Mouse (Mus musculus) spleen, postnatal 36 days (tissue): ENCODE results near the gene Egfl7.

Experiments used
- DNase-seq, 2 experiments: peaks; one replicate each; pipeline ENCODE4 v3.0.0; 2022; ENCODE audit warnings: low spot score in 2 of 2, mixed read lengths in 1 of 2

Gene Egfl7

GRCm38 (mm10) chr2:26594461-26594933 is 14.7 kb downstream of the Egfl7 start:
- DNase-seq = no peak

DNA sequence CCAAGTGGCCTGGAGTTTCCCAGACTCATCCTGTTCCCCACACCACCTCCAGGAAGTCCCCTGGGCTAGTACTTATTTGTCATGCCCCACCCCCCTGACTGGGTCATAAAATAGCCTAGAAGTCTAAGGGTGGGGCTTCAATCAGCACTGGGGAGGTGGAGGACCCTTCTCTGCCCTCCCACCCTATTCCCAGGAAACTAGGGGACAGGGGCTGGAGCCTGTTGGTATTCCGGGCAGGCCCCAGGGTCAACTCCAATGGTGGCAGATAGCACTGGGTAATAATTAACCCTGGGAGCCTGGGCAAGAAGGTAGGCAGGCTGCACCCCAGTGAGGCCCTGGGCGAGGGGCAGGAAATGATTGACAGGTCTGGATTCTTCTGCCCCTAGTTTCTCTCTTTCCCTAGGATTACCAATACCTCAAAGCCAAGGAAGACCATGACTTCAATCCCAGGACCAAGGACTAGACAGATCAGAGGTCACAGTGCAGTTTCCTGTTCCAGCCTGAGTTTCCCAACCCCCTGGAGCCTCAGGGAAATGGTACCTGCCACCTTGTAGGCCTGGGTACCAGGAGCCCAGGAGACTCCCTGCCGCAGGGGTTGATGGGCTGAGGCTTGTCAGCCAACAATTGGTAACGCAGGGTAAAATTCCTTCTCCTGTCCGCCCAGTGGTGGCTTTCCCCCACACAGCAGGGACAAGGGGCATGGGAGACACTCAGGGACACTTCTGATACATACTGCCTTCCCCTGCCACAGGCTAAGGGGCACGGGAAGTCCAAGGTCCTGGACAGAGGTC is 15.3 kb downstream of the Egfl7 start:
- DNase-seq = no peak

DNA sequence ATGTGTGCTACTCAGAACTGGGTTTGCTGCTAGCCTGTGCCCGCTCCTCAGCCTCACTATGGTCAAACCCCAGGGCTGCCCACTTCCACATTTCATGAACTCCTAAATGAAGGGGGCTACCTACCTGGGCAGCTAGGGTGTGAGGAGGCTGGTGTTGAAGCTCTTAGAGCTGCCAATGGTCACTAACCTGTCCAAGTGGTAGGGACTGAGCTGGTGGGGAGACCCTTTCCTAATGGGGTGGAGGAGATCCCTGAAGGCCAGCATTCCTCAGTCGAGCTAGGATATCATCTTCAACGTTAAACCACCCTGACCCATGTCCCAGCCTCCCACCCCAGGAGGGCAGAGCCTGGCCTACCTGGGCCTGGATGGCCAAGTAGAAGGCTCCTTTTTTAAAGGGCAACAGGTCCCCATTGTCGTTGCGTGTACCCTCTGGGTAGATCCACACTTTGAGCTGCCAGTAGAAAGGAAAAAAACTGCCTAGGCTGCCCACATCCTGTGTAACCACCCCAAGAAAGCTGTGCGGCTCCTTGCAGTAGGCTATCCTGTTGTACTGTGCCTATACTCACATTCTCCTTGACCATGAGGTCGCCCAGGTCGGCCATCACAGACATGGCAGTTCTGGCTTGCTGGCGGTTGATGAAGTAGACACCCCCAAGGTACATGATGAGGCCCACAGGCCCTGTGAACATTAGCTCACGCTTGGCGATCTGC is 16.1 kb downstream of the Egfl7 start:
- no peak for DNase-seq

GRCm38 (mm10) chr2:26596898-26597297 is 17.1 kb downstream of the Egfl7 start:
- DNase-seq = no peak

DNA sequence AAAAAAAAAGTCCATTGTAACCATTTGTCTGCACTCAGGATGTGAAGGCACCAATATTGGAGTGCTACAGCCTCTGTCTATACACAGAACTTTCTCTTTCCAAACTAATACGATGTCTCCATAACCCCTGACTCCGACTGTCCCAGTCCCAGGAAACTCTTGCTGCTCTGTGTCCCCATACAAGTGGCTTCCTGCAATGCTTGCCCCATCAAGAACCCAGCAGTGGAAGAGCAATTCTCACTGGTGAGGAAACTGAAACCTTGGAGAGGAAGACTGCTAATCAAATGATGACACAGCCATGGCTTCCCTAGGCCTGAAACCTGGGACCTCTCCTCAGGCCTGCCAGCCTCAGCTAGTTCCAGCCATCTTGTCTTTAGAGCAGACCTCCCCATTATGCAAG is 18.0 kb downstream of the Egfl7 start:
- no peak for DNase-seq

DNA sequence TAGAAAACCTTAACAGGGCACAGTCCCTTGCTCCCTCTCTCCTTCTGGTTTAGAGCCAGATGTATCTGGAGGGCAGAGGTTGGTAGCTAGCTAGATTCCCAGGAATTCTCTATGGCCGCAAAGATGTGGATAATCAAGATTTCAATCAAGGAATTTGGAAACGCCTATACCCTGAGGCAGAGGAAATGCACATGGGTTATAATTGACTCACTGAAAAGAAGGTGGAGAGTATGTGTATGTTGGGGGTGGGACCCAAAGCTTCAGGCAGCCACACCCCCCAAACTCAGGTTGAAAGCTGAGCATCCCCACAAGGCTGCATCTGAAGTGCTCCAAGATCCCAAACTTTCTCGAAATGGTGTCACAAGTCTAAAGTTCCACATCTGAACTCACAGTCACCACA is 18.6 kb downstream of the Egfl7 start:
- DNase-seq = no peak

DNA sequence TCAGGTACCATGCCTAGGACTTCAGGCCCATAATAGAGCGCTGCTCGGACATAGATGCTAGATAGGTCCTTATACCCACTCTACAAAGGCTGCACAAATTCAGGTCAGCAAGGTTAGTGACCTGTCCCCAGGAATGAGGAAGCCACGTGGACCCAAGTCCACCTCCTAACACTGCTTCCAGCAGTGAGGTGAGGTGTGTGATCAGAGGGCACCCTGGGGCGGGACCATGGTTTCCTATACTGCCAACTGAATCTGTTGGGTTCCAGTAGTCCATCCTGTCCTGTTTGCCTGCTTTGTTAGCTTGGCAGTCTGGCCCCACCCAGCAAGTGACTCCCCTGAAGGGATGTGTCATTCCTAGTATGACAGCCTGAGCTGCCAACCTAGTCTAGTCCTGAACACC is 20.2 kb downstream of the Egfl7 start:
- no peak for DNase-seq

DNA sequence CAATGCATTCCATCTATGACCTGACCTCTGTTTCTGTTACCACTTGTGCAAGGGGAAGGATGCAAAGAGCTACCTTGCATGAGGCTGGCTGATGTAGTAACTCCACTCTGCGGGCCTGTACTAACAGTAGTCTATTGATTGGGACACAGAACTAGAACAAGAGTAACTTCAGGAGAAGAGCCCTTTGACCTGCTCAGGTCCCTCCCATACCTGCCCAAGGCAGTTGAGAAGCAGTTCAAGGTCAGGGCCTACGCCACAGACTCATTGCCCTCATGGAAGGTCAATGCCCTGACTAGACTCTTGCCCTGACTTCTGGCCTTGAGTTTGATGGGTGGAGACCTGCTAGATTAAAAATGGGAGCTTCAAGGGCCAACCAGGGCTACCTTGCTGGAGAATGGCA is 20.9 kb downstream of the Egfl7 start:
- no peak for DNase-seq

- DNase-seq = no peak
Observed at GRCm38 (mm10) chr2:26601595-26601994, 21.8 kb downstream of the Egfl7 start.

GRCm38 (mm10) chr2:26602631-26603030 is 22.8 kb downstream of the Egfl7 start:
- no peak for DNase-seq

- DNase-seq = no peak
Observed at GRCm38 (mm10) chr2:26603159-26603558, 23.3 kb downstream of the Egfl7 start.

DNA sequence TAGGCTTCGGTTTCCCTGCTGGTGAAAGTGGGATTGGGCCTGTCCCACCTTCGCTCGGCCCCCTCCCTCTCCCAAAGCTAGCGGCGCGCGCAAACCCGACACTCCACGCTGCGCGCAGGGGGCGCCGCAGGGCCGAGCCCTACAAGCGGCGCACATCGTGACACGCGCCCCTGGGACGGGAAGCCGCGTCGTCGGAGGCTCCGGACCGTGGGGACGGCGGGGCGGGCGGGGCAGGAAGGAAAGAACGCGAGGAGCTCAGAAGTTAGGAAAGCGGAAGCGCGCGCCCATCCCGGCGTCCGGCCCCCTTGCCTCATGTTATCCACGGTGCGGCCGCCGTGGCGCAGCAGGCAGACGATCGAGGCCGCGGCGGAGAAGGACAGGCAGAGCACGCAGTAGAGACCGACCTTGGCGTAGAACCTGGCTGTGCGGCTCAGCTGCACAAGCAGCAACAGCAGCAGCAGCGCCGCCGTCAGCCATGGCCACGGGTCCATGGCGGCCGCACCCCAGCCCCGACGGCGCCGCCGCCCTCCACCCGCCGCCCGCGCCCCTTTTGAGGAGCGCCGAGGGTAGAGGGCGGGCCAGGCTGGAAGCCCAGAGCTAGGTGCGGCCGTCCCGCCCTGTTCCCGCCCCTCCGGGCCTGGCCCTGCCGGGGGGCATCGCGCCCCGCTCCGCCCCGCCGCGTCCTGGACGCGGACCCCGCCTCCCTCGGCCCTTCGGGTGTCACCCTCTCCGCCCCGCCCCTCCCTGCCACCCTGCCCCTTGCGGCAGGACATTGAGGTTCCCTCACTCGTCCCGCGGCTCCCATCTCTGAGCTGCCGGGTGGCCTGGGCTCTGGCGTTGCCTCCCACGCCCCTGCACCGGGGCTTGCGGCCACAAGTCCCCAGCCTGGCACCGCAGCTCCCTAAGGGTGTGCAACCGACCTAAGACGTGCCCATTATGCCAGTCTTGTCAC is 24.2 kb downstream of the Egfl7 start, which contains the start of gene Agpat2:
Gene Agpat2, minus strand, starts transcription at position 698 of the 952 bp plus-strand sequence.
- peak; percentile 78 to 80 for DNase-seq

DNA sequence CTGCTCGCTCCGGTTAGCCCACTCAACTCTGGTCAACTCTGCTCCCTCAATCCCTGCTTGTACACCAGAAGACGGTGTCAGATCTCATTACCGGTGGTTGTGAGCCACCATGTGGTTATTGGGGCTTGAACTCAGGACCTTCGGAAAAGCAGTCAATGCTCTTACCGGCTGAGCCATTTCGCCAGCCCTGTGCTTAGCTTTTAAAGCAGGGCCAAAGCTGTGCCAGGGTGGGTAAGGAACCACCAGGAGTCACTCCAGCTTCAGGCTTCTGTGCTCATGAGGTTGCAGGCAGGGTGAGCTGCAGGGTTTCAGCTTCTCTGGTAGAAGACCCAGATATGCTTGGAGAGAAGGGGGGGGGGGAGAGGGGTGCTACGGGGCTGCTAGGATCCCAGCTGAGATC is 25.5 kb downstream of the Egfl7 start:
- DNase-seq = no peak

GRCm38 (mm10) chr2:26606579-26606978 is 26.8 kb downstream of the Egfl7 start:
- no peak for DNase-seq

GRCm38 (mm10) chr2:26607056-26607910 is 27.5 kb downstream of the Egfl7 start:
- no peak for DNase-seq

DNA sequence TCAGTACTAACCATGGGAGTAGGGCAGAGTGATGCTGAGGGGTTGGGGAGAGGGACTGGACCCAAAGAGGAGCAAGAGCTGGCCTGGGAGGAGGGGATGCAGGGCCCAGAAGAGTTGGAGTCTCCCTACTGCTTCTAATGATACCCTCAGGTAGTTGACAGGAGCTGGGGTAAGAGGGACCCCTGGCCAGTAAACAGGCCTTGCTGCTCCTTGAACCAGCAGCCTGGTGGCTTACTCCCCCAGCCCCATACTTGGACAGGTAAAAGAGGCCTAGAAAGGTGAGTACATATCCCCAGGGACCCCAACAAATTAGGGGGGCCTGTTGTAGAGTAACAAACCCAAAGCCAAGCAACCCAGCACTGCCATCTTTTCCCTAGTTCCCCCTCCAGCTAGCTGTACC is 29.0 kb downstream of the Egfl7 start:
- DNase-seq = no peak

DNA sequence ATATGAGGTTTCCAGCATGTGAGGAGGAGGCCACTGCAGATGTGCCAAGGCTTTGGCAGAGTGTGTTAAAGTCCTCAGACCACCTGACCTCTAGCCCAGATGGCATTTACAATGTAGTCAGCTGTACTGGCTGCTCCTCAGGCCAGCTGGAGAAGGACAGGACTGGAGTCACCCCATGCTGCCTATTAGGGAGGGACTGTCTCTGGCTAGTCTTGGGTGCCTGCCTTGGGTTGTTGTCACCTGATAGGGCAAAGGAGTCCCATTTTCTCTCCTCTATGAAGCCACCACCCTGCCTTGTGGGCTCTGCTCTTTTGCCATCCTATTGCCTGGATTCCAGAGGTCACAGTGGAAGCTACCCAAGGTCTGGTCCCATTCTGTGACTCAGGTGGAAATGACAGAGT is 29.4 kb downstream of the Egfl7 start:
- DNase-seq = no peak

GRCm38 (mm10) chr2:26610526-26610925 is 30.7 kb downstream of the Egfl7 start:
- no peak for DNase-seq

- no peak for DNase-seq
Observed at GRCm38 (mm10) chr2:26611054-26611453, 31.2 kb downstream of the Egfl7 start.

- DNase-seq = no peak
Observed at GRCm38 (mm10) chr2:26611896-26612295, 32.1 kb downstream of the Egfl7 start.

- no peak for DNase-seq
Observed at GRCm38 (mm10) chr2:26614903-26615302, 35.1 kb downstream of the Egfl7 start.
